Mouse (Mus musculus) liver, embryonic 15.5 days (tissue): ENCODE results near the gene Ccna1. TPM values are rescaled to one million over a fixed set of nuclear protein-coding genes. Genes with fewer than 3 reads are reported as not detected.
A peak's percentile ranks its signal among the peaks of the same experiment; 100 is the strongest.

Experiments used
- ATAC-seq: fragments of 200-750 bp; cut with Nextera tagmentation; 2 replicates; pipeline ENCODE4 v1.8.0; 2017; ENCODE audit warnings: moderate number of reproducible peaks, mild to moderate bottlenecking, moderate library complexity; ENCODE audit not compliant: insufficient read depth
- H3K27ac ChIP-seq: fragments of 300-500 bp; sonication (generic); replicated peaks from 2 replicates; pipeline ENCODE4 v1.5.1; 2015; ENCODE audit warnings: mild to moderate bottlenecking, inconsistent platforms
- H3K27me3 ChIP-seq: fragments of 300-500 bp; sonication (generic); 2 replicates; pipeline ENCODE4 v1.6.1; 2015; ENCODE audit warnings: mild to moderate bottlenecking, inconsistent platforms
- H3K36me3 ChIP-seq: fragments of 300-500 bp; sonication (generic); replicated peaks from 2 replicates; pipeline ENCODE4 v1.6.1; 2015; ENCODE audit warnings: moderate library complexity, mild to moderate bottlenecking, inconsistent platforms
- H3K4me1 ChIP-seq: fragments of 300-500 bp; sonication (generic); replicated peaks from 2 replicates; pipeline ENCODE4 v1.6.1; 2015; ENCODE audit warnings: inconsistent platforms
- H3K4me2 ChIP-seq: fragments of 300-500 bp; sonication (generic); 2 replicates; pipeline ENCODE4 v1.6.1; 2015; ENCODE audit warnings: moderate library complexity, mild to moderate bottlenecking, inconsistent platforms
- H3K4me3 ChIP-seq: fragments of 300-500 bp; sonication (generic); replicated peaks from 2 replicates; pipeline ENCODE4 v1.5.1; 2015; ENCODE audit warnings: mild to moderate bottlenecking, inconsistent platforms
- H3K9ac ChIP-seq: fragments of 300-500 bp; sonication (generic); 2 replicates; pipeline ENCODE4 v1.6.1; 2015; ENCODE audit warnings: moderate library complexity, mild to moderate bottlenecking, inconsistent platforms
- H3K9me3 ChIP-seq: fragments of 300-500 bp; sonication (generic); replicated peaks from 2 replicates; pipeline ENCODE4 v1.6.1; 2016; ENCODE audit warnings: inconsistent platforms
- WGBS: fragments of 180-500 bp; shearing (Covaris S2); methylation state at CpG from one replicate; pipeline ENCODE4 v1.1.7; 2015; ENCODE audit warnings: mixed read lengths; ENCODE audit not compliant: insufficient replicate concordance; 5-methylcytosine and 5-hydroxymethylcytosine counted together
- polyA plus RNA-seq: library from polyadenylated mRNA; unstranded; fragments of >200 nt; fragmentation: Nextera tagmentation; extraction: Ambion mirVana; gene quantifications from 2 replicates; pipeline ENCODE4 v1.2.1, GENCODE M21; 2015

Gene Ccna1
- 0.53 and 0.56 TPM in 2 replicates for polyA plus RNA-seq

GRCm38 (mm10) chr3:55055038-55055746 lies at the start of gene Ccna1:
Gene Ccna1 (minus strand): TSS chr3:55055501.
- no peak within 1 kb of the TSS for H3K27ac ChIP-seq
- H3K4me3 ChIP-seq: peak within 1 kb of the TSS; percentile 44
- no peaks in the 10 kb centered on the region for H3K9me3 ChIP-seq
- ATAC-seq: peak; percentile 66
- H3K9ac ChIP-seq: no peak within 1 kb of the TSS
- 1% methylated on average over 73 of the region's 73 CpGs for WGBS
- H3K4me1 ChIP-seq: peaks cover 9% of the 10 kb centered on the region; the same call in 1 of the 2 replicates
- H3K36me3 ChIP-seq: no peaks in the 10 kb centered on the region
- H3K27me3 ChIP-seq: peaks cover 29% of the 10 kb centered on the region
- peak within 1 kb of the TSS; percentile 68 for H3K4me2 ChIP-seq

- no peaks in the 10 kb centered on the region for H3K36me3 ChIP-seq
These were observed 45.8 kb upstream of the Ccna1 start for GRCm38 (mm10) chr3:55101092-55101491.

GRCm38 (mm10) chr3:55098990-55099389 lies 43.7 kb upstream of the Ccna1 start:
- Histone ChIP-seq H3K36me3 (no peaks in the 10 kb centered on the region), H3K27me3 (no peaks in the 10 kb centered on the region), H3K4me1 (no peaks in the 10 kb centered on the region), H3K9ac (no peak overlapping the region), H3K9me3 (no peaks in the 10 kb centered on the region), H3K4me2 (no peak overlapping the region), H3K4me3 (no peak overlapping the region), H3K27ac (no peak overlapping the region)
- no peak for ATAC-seq
- 68% methylated on average over 11 of the region's 11 CpGs for WGBS

More at GRCm38 (mm10) chr3:55101092-55101491, 45.8 kb upstream of the Ccna1 start:
- Histone ChIP-seq H3K4me1 (no peaks in the 10 kb centered on the region), H3K4me3 (no peak overlapping the region), H3K27ac (no peak overlapping the region), H3K9me3 (no peaks in the 10 kb centered on the region), H3K4me2 (no peak overlapping the region), H3K9ac (no peak overlapping the region), H3K27me3 (no peaks in the 10 kb centered on the region)
- ATAC-seq: no peak

- WGBS: 60% methylated on average over 2 of the region's 2 CpGs
- no peaks in the 10 kb centered on the region for H3K36me3 ChIP-seq
These were observed 42.7 kb upstream of the Ccna1 start for GRCm38 (mm10) chr3:55098014-55098413.

GRCm38 (mm10) chr3:55097186-55097585 lies 41.9 kb upstream of the Ccna1 start:
- Histone ChIP-seq H3K4me1 (no peaks in the 10 kb centered on the region), H3K9ac (no peak overlapping the region), H3K27me3 (no peaks in the 10 kb centered on the region), H3K36me3 (no peaks in the 10 kb centered on the region), H3K27ac (no peak overlapping the region), H3K9me3 (no peaks in the 10 kb centered on the region), H3K4me3 (no peak overlapping the region), H3K4me2 (no peak overlapping the region)
- 49% methylated on average over 2 of the region's 2 CpGs for WGBS
- ATAC-seq: no peak

More at GRCm38 (mm10) chr3:55098014-55098413, 42.7 kb upstream of the Ccna1 start:
- no peaks in the 10 kb centered on the region for H3K9me3 ChIP-seq
- no peak for ATAC-seq
- H3K4me3 ChIP-seq: no peak overlapping the region
- no peak overlapping the region for H3K4me2 ChIP-seq
- no peaks in the 10 kb centered on the region for H3K4me1 ChIP-seq
- H3K27ac ChIP-seq: no peak overlapping the region
- H3K9ac ChIP-seq: no peak overlapping the region
- no peaks in the 10 kb centered on the region for H3K27me3 ChIP-seq

- Histone ChIP-seq H3K4me1 (no peaks in the 10 kb centered on the region), H3K4me2 (no peak overlapping the region), H3K9ac (no peak overlapping the region), H3K9me3 (no peaks in the 10 kb centered on the region), H3K27ac (no peak overlapping the region), H3K36me3 (no peaks in the 10 kb centered on the region), H3K4me3 (no peak overlapping the region), H3K27me3 (no peaks in the 10 kb centered on the region)
- 40% methylated on average over 2 of the region's 2 CpGs for WGBS
- no peak for ATAC-seq
These were observed 41.3 kb upstream of the Ccna1 start for GRCm38 (mm10) chr3:55096655-55097005.

- H3K36me3 ChIP-seq: no peaks in the 10 kb centered on the region
- H3K9me3 ChIP-seq: no peaks in the 10 kb centered on the region
- no peaks in the 10 kb centered on the region for H3K27me3 ChIP-seq
- ATAC-seq: no peak
- no peak overlapping the region for H3K9ac ChIP-seq
- no peak overlapping the region for H3K4me2 ChIP-seq
- H3K4me1 ChIP-seq: no peaks in the 10 kb centered on the region
- WGBS: 50% methylated on average over 8 of the region's 8 CpGs
- no peak overlapping the region for H3K27ac ChIP-seq
- no peak overlapping the region for H3K4me3 ChIP-seq
These were observed 40.8 kb upstream of the Ccna1 start for GRCm38 (mm10) chr3:55095968-55096654.

- Histone ChIP-seq H3K4me2 (no peak overlapping the region), H3K36me3 (no peaks in the 10 kb centered on the region), H3K4me1 (no peaks in the 10 kb centered on the region), H3K27me3 (no peaks in the 10 kb centered on the region), H3K9me3 (no peaks in the 10 kb centered on the region), H3K4me3 (no peak overlapping the region), H3K9ac (no peak overlapping the region), H3K27ac (no peak overlapping the region)
- no peak for ATAC-seq
- WGBS: 45% methylated on average over 1 of the region's 1 CpGs
These were observed 37.9 kb upstream of the Ccna1 start for GRCm38 (mm10) chr3:55093161-55093560.

- H3K27ac ChIP-seq: no peak overlapping the region
- no peak overlapping the region for H3K4me2 ChIP-seq
- H3K9ac ChIP-seq: no peak overlapping the region
- ATAC-seq: peak; percentile 25; the same call in 1 of the 2 replicates
- no peaks in the 10 kb centered on the region for H3K36me3 ChIP-seq
- H3K27me3 ChIP-seq: no peaks in the 10 kb centered on the region
- H3K4me3 ChIP-seq: no peak overlapping the region
- H3K9me3 ChIP-seq: no peaks in the 10 kb centered on the region
- WGBS: 61% methylated on average over 4 of the region's 4 CpGs
- H3K4me1 ChIP-seq: no peaks in the 10 kb centered on the region
These were observed 34.0 kb upstream of the Ccna1 start for GRCm38 (mm10) chr3:55089291-55089690.

GRCm38 (mm10) chr3:55088843-55089242 lies 33.5 kb upstream of the Ccna1 start:
- no peak for ATAC-seq
- no peaks in the 10 kb centered on the region for H3K4me1 ChIP-seq
- H3K4me3 ChIP-seq: no peak overlapping the region
- WGBS: 46% methylated on average over 3 of the region's 3 CpGs
- H3K9ac ChIP-seq: no peak overlapping the region
- H3K9me3 ChIP-seq: no peaks in the 10 kb centered on the region
- H3K27me3 ChIP-seq: no peaks in the 10 kb centered on the region
- H3K36me3 ChIP-seq: no peaks in the 10 kb centered on the region
- H3K4me2 ChIP-seq: no peak overlapping the region
- no peak overlapping the region for H3K27ac ChIP-seq

- Histone ChIP-seq H3K9ac (no peak overlapping the region), H3K4me2 (no peak overlapping the region), H3K4me1 (no peaks in the 10 kb centered on the region), H3K27ac (no peak overlapping the region), H3K4me3 (no peak overlapping the region), H3K9me3 (no peaks in the 10 kb centered on the region), H3K36me3 (no peaks in the 10 kb centered on the region), H3K27me3 (no peaks in the 10 kb centered on the region)
- no peak for ATAC-seq
- WGBS: 45% methylated on average over 4 of the region's 4 CpGs
These were observed 33.1 kb upstream of the Ccna1 start for GRCm38 (mm10) chr3:55088359-55088758.
